Mouse (Mus musculus) lung, postnatal 0 days (tissue): ENCODE results near the gene Sgip1. TPM values are rescaled to one million over a fixed set of nuclear protein-coding genes. Genes with fewer than 3 reads are reported as not detected.

Experiments used
- ATAC-seq: fragments of 200-750 bp; cut with Nextera tagmentation; 2 replicates; pipeline ENCODE4 v1.8.0; 2017; ENCODE audit warnings: moderate library complexity
- DNase-seq: peaks from one replicate; pipeline ENCODE4 v3.0.0-alpha.2; 2016; ENCODE audit warnings: low spot score
- H3K27ac ChIP-seq: fragments of 300-500 bp; sonication (generic); 2 replicates; pipeline ENCODE4 v1.5.1; 2014; ENCODE audit warnings: antibody characterized with exemption, mild to moderate bottlenecking, low read length, mixed read lengths
- H3K27me3 ChIP-seq: fragments of 300-500 bp; sonication (generic); replicated peaks from 2 replicates; pipeline ENCODE4 v1.6.1; 2014; ENCODE audit warnings: low read length, mixed read lengths; ENCODE audit not compliant: insufficient read depth
- H3K36me3 ChIP-seq: fragments of 300-500 bp; sonication (generic); 2 replicates; pipeline ENCODE4 v1.6.1; 2014; ENCODE audit warnings: low read length, mixed read lengths; ENCODE audit not compliant: insufficient read depth
- H3K4me1 ChIP-seq: fragments of 300-500 bp; sonication (generic); 2 replicates; pipeline ENCODE4 v1.6.1; 2014; ENCODE audit warnings: antibody characterized with exemption, low read depth, low read length, mixed read lengths; ENCODE audit not compliant: insufficient read depth
- H3K4me2 ChIP-seq: fragments of 300-500 bp; sonication (generic); replicated peaks from 2 replicates; pipeline ENCODE4 v1.6.1; 2014; ENCODE audit warnings: low read depth, mild to moderate bottlenecking, low read length, moderate library complexity, mixed read lengths
- H3K4me3 ChIP-seq: fragments of 300-500 bp; sonication (generic); 2 replicates; pipeline ENCODE4 v1.5.1; 2014; ENCODE audit warnings: low read depth, low read length
- H3K9ac ChIP-seq: fragments of 300-500 bp; sonication (generic); replicated peaks from 2 replicates; pipeline ENCODE4 v1.6.1; 2014; ENCODE audit warnings: low read depth, mild to moderate bottlenecking
- H3K9me3 ChIP-seq: fragments of 300-500 bp; sonication (generic); 2 replicates; pipeline ENCODE4 v1.6.1; 2016; ENCODE audit warnings: low read length, mixed read lengths
- CTCF ChIP-seq: IDR thresholded peaks from 2 replicates; pipeline ENCODE4 v1.5.1; 2016; ENCODE audit warnings: antibody characterized with exemption, mild to moderate bottlenecking
- EP300 ChIP-seq: IDR thresholded peaks from 2 replicates; pipeline ENCODE4 v1.6.1; 2016; ENCODE audit warnings: antibody characterized with exemption, mild to moderate bottlenecking, control low read depth
- WGBS: fragments of 180-500 bp; shearing (Covaris S2); extraction: QIAGEN DNeasy Blood & Tissue Kit; methylation state at CpG from one replicate; pipeline ENCODE4 v1.1.7; 2014; 5-methylcytosine and 5-hydroxymethylcytosine counted together
- polyA plus RNA-seq: library from polyadenylated mRNA; unstranded; fragments of >200 nt; fragmentation: Nextera tagmentation; extraction: Ambion mirVana; gene quantifications from 2 replicates; pipeline ENCODE4 v1.2.1, GENCODE M21; 2015

Gene Sgip1
- polyA plus RNA-seq, 1 experiment from 2014 or later: 7.8 TPM

DNA sequence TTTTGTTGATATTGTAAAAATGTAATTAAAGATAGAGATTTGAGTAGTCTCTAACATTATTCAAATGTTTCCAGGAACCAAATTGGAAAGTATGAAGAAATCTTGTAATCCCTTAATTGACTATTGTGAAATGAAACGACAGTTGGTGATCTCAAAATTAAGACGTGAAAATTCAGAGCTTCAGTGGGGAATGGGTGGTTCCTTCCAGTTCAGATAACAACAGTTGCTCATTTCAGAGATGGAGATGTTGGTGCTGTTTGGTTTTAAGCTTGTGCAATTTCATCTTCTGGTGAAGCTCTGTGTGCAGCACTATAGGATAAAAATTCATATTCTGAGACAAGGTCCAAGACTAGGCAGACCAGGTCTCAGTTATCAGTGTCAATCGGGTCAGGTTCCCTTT is 231.0 kb downstream of the Sgip1 start:
- no peak for ATAC-seq
- H3K4me3 ChIP-seq: no peak overlapping the region
- TF ChIP-seq CTCF (no peak), EP300 (no peak)

DNA sequence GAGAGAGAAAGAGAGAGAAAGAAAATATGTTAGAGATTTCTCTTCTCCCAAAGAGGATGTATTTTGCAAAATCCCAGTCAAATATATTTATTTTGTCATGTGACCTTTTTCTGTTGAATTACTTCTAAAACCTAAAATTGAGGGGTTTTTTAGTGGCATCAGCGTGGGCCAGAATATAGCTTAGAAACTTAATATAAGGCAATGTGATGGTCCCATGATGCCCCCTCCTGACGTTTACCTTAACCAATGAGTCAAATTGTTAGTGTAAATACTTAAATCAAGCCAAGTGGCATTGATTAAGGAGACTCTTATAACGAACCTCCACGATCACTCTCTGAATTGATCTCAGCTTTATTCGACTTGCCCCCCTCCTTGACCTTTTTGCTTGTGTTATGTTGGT is 233.1 kb downstream of the Sgip1 start:
- no peaks in the 10 kb centered on the region for H3K27me3 ChIP-seq
- H3K36me3 ChIP-seq: no peaks in the 10 kb centered on the region
- H3K4me1 ChIP-seq: peaks cover 7% of the 10 kb centered on the region; the same call in 1 of the 2 replicates
- no peak overlapping the region for H3K4me2 ChIP-seq
- WGBS: 46% methylated on average over 5 of the region's 5 CpGs
- TF ChIP-seq CTCF (no peak), EP300 (no peak)
- H3K9ac ChIP-seq: no peak overlapping the region
- no peak overlapping the region for H3K27ac ChIP-seq
- no peaks in the 10 kb centered on the region for H3K9me3 ChIP-seq
- DNase-seq: no peak
- no peak overlapping the region for H3K4me3 ChIP-seq
- no peak for ATAC-seq

More for the DNA sequence above, 231.0 kb downstream of the Sgip1 start:
- no peaks in the 10 kb centered on the region for H3K27me3 ChIP-seq
- no peaks in the 10 kb centered on the region for H3K36me3 ChIP-seq
- H3K4me2 ChIP-seq: no peak overlapping the region
- WGBS: 71% methylated on average over 3 of the region's 3 CpGs
- H3K9me3 ChIP-seq: no peaks in the 10 kb centered on the region
- H3K27ac ChIP-seq: no peak overlapping the region
- DNase-seq: no peak
- no peaks in the 10 kb centered on the region for H3K4me1 ChIP-seq
- H3K9ac ChIP-seq: no peak overlapping the region

DNA sequence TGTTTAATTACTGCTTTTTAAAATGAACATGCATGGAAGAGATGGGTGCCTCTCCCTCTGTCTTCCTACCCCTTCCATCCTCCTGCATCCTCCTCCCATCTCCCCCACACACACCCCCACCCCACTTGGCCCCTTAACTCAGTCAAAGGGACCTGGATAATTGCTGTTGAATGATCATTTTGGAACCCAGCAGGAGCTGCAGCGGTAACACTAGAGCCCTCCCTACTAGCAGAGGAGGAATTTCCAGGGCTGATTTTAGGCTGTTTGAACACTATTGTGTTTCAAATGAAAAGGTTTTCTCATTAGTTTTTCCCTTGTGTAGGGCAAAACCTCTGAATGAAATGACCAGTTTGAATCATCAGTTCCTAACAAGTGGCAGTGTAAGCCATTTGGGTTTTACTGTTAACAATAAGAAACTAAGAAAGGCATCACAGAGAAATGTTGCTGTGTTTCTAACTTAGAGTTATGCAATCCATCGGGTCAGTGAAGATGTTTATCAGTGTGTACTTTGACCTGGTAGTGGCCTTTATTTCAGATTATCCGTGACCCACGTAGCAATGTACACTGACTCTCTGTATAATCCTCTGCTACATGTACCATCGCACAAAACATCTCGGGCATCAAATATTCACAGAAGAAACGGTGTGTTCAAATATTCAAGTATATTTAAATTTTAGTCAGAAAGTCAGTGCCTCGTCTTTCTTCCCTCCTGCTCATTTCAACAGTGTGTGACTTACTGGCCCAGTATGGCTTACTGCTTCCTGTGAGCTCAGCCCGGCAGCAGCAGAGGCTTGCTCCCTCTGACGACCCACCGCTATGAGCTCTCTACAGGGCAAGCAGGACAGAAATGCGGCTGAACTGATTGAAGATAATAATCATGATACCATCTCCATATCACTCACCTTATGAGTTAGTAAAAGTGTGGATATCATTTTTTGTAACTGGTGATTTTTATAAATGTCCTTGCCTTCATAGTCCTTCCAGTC is 235.5 kb downstream of the Sgip1 start:
- no peak for TF ChIP-seq CTCF
- TF ChIP-seq EP300: no peak
- WGBS: 47% methylated on average over 12 of the region's 12 CpGs

DNA sequence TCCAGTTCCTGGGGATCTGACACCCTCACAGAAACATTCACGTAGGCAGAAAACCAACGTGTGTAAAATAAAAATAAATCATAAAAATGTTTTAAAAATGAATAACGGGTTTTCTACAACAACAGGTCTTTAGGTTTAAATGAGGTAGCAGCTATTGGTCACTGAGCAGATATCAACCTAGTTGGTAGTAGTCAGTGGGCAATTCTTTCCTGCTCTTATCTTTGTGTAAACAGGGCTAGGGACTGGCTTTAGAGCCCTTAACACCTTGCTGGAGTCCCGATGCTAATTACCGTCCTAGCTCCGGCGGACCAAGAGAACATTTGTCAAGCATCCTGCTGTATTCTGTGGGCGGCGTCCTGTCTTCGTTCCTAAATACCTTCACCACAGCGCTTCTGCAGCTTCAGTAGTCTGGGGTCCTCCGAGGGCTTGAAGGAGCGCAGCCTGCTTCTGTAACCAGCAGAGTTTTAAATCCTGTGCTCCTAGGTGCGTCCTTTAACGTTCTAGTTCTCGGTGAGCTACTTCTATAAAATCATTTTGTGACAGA is 236.8 kb downstream of the Sgip1 start:
- Histone ChIP-seq H3K4me1 (peaks cover 7% of the 10 kb centered on the region; the same call in 1 of the 2 replicates), H3K27me3 (no peaks in the 10 kb centered on the region), H3K4me3 (no peak overlapping the region), H3K4me2 (0 out of 2 replicates have a peak overlapping the region, but pooled peaks have one; percentile 19), H3K9ac (no peak overlapping the region), H3K9me3 (no peaks in the 10 kb centered on the region), H3K36me3 (no peaks in the 10 kb centered on the region), H3K27ac (no peak overlapping the region)
- WGBS: 9% methylated on average over 16 of the region's 16 CpGs
- no peak for DNase-seq
- ATAC-seq: no peak
- TF ChIP-seq EP300 (no peak), CTCF (no peak)

More for the DNA sequence above, 235.5 kb downstream of the Sgip1 start:
- Histone ChIP-seq H3K36me3 (no peaks in the 10 kb centered on the region), H3K4me2 (no peak overlapping the region), H3K9me3 (no peaks in the 10 kb centered on the region), H3K27me3 (no peaks in the 10 kb centered on the region), H3K4me3 (no peak overlapping the region), H3K9ac (no peak overlapping the region), H3K27ac (no peak overlapping the region), H3K4me1 (peaks cover 7% of the 10 kb centered on the region; the same call in 1 of the 2 replicates)
- DNase-seq (no peak), ATAC-seq (no peak)

DNA sequence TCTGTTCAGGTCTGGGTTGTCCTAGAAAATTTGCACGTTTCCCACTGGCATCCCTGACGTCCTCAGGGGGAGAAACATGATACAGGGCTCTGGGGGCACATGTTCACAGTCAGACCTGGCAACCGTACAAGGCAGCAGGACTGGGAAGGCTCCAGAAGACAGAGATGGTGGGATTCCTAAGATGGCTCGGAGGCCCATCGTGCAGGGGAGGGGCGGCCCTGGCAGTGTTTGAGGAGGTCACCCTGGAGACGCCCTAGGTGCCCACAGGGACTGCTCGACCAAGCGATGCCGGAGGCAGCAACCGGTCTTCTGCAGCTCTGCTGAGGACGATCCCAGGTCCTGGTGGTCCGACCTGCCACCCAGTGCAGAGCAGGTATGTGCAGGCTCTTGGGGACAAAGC is 237.3 kb downstream of the Sgip1 start, which contains the start of gene Tctex1d1:
Gene Tctex1d1, plus strand, starts transcription at position 167 of the 400 bp plus-strand sequence.
- H3K4me3 ChIP-seq: peak within 1 kb of the TSS; percentile 20; the same call in 1 of the 2 replicates
- H3K36me3 ChIP-seq: no peaks in the 10 kb centered on the region
- DNase-seq: no peak
- H3K27me3 ChIP-seq: no peaks in the 10 kb centered on the region
- H3K4me1 ChIP-seq: peaks cover 7% of the 10 kb centered on the region; the same call in 1 of the 2 replicates
- H3K9me3 ChIP-seq: no peaks in the 10 kb centered on the region
- 5% methylated on average over 13 of the region's 13 CpGs for WGBS
- TF ChIP-seq EP300 (no peak), CTCF (no peak)
- H3K27ac ChIP-seq: no peak within 1 kb of the TSS
- H3K9ac ChIP-seq: no peak within 1 kb of the TSS
- peak within 1 kb of the TSS; percentile 52 for H3K4me2 ChIP-seq
- ATAC-seq: no peak

DNA sequence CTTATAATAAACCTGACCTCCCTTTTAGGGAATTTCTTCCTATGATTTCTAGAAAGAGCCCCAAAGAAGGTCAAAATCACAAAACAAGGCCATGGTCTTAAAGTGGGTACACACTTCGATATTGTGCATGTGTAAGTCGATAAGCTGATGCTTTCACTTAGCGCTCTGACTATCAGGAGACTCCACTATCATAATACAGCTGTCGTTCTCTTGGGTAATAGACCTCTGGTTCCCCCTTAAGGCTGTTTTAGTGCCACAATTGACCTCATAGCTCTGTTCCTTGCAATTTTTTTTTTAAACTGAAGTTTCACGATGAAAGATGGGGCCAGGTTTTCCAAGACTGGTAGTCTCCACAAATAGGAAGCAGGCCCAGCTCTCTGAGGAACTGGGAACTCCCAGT is 238.3 kb downstream of the Sgip1 start:
- Histone ChIP-seq H3K27ac (no peak overlapping the region), H3K36me3 (no peaks in the 10 kb centered on the region), H3K4me3 (peak overlapping the region; percentile 20; the same call in 1 of the 2 replicates), H3K27me3 (no peaks in the 10 kb centered on the region), H3K9ac (no peak overlapping the region), H3K4me1 (peaks cover 7% of the 10 kb centered on the region; the same call in 1 of the 2 replicates), H3K4me2 (peak overlapping the region; percentile 52; the same call in 1 of the 2 replicates), H3K9me3 (no peaks in the 10 kb centered on the region)
- 53% methylated on average over 5 of the region's 5 CpGs for WGBS
- ATAC-seq (no peak), DNase-seq (peak; percentile 26)
- 0 out of 2 replicates have a peak, but pooled peaks have one; percentile 27 for TF ChIP-seq CTCF
- no peak for TF ChIP-seq EP300
